Mouse (Mus musculus) myocyte (in vitro differentiated cells): ENCODE measurements at regions not wholly inside any gene's neighbourhood (a gene's known extent, or its start where the extent isn't known, plus 50 kb on each side); places are given as distances from the start of the nearest gene placed in this dataset.

Experiments used
- H3K27me3 ChIP-seq: one replicate; pipeline ENCODE4 v1.6.1; 2011; ENCODE audit not compliant: control insufficient read depth, insufficient read depth, insufficient read length
- H3K36me3 ChIP-seq: one replicate; pipeline ENCODE4 v1.6.1; 2011; ENCODE audit not compliant: control insufficient read depth, insufficient read depth
- H3K4me2 ChIP-seq: one replicate; pipeline ENCODE4 v1.6.1; 2011; ENCODE audit warnings: low read depth, control low read depth
- H3K4me3 ChIP-seq: one replicate; pipeline ENCODE4 v1.5.1; 2011; ENCODE audit warnings: mild to moderate bottlenecking, control low read depth, moderate library complexity
- H3K79me2 ChIP-seq: one replicate; pipeline ENCODE4 v1.6.1; 2011; ENCODE audit not compliant: control insufficient read depth, insufficient read depth
- H3ac ChIP-seq: one replicate; pipeline ENCODE4 v1.6.1; 2011; ENCODE audit not compliant: control insufficient read depth, insufficient read length
- CEBPB ChIP-seq: IDR thresholded peaks from 2 replicates; pipeline ENCODE4 v1.6.1; 2011; ENCODE audit warnings: mild to moderate bottlenecking, moderate library complexity; ENCODE audit not compliant: poor library complexity, insufficient read depth, severe bottlenecking
- E2F4 ChIP-seq: IDR thresholded peaks from one replicate; pipeline ENCODE4 v1.6.1; 2011; ENCODE audit warnings: mild to moderate bottlenecking, control low read depth, moderate library complexity; ENCODE audit not compliant: insufficient read depth
- MAX ChIP-seq: IDR thresholded peaks from one replicate; pipeline ENCODE4 v1.6.1; 2011; ENCODE audit warnings: low read depth, mild to moderate bottlenecking, control low read depth
- MYOD1 ChIP-seq, 3 experiments: IDR thresholded peaks; one replicate each; pipeline ENCODE4 v1.6.1; 2011; ENCODE audit warnings: control low read depth in 2 of 3, low read depth in 2 of 3, mild to moderate bottlenecking in 2 of 3, moderate library complexity in 1 of 3; ENCODE audit not compliant: insufficient read length in 2 of 3, control insufficient read depth in 1 of 3
- MYOG ChIP-seq, 3 experiments: IDR thresholded peaks; one replicate each; pipeline ENCODE4 v1.6.1; 2011; ENCODE audit warnings: control low read depth in 2 of 3, low read depth in 2 of 3, mild to moderate bottlenecking in 2 of 3; ENCODE audit not compliant: insufficient read length in 2 of 3, control insufficient read depth in 1 of 3, insufficient read depth in 1 of 3
- POLR2A ChIP-seq: IDR thresholded peaks from one replicate; pipeline ENCODE4 v1.6.1; 2011; ENCODE audit warnings: low read depth, mild to moderate bottlenecking, control low read depth, moderate library complexity; ENCODE audit not compliant: insufficient read length
- POLR2AphosphoS2 ChIP-seq: IDR thresholded peaks from one replicate; pipeline ENCODE4 v1.6.1; 2011; ENCODE audit warnings: low read depth, control low read depth; ENCODE audit not compliant: insufficient read length
- REST ChIP-seq: IDR thresholded peaks from one replicate; pipeline ENCODE4 v1.6.1; 2011; ENCODE audit warnings: mild to moderate bottlenecking, control low read depth, moderate library complexity; ENCODE audit not compliant: insufficient read depth, insufficient read length
- SRF ChIP-seq: IDR thresholded peaks from one replicate; pipeline ENCODE4 v1.6.1; 2011; ENCODE audit warnings: low read depth; ENCODE audit not compliant: control insufficient read depth, insufficient read length
- TCF12 ChIP-seq: IDR thresholded peaks from one replicate; pipeline ENCODE4 v1.6.1; 2011; ENCODE audit warnings: mild to moderate bottlenecking, control low read depth; ENCODE audit not compliant: poor library complexity, insufficient read depth, severe bottlenecking
- TCF3 ChIP-seq: IDR thresholded peaks from one replicate; pipeline ENCODE4 v1.6.1; 2011; ENCODE audit warnings: low read depth, control low read depth; ENCODE audit not compliant: insufficient read length
- USF1 ChIP-seq: IDR thresholded peaks from one replicate; pipeline ENCODE4 v1.6.1; 2011; ENCODE audit warnings: low read depth, mild to moderate bottlenecking, control low read depth, moderate library complexity

- Histone ChIP-seq H3K36me3 (no peaks in the 10 kb centered on the region), H3K4me3 (no peak overlapping the region), H3K79me2 (no peaks in the 10 kb centered on the region), H3K4me2 (no peak overlapping the region), H3ac (no peak overlapping the region), H3K27me3 (no peaks in the 10 kb centered on the region)
- no peak for TF ChIP-seq TCF12
- no peak for TF ChIP-seq SRF
- no peak for TF ChIP-seq POLR2AphosphoS2
- TF ChIP-seq CEBPB: no peak
- TF ChIP-seq TCF3: no peak
- no peak for TF ChIP-seq MYOD1 (IDR thresholded peaks at IDR 0.05; ENCODE audit: control insufficient read depth in 1 of 3, insufficient read length in 2 of 3, low read depth in 2 of 3)
- no peak for TF ChIP-seq MYOG (IDR thresholded peaks at IDR 0.05; ENCODE audit: control insufficient read depth in 1 of 3, insufficient read depth in 1 of 3, insufficient read length in 2 of 3, low read depth in 2 of 3)
- TF ChIP-seq E2F4: no peak
- no peak for TF ChIP-seq MAX
- TF ChIP-seq USF1: no peak
- no peak for TF ChIP-seq POLR2A
- TF ChIP-seq REST: no peak
Measured at GRCm38 (mm10) chr12:106688156-106688740, 678.2 kb downstream of the Vrk1 start.

- Histone ChIP-seq H3ac (no peak overlapping the region), H3K4me3 (no peak overlapping the region), H3K36me3 (no peaks in the 10 kb centered on the region), H3K4me2 (no peak overlapping the region), H3K27me3 (no peaks in the 10 kb centered on the region), H3K79me2 (no peaks in the 10 kb centered on the region)
- TF ChIP-seq SRF (no peak), TCF12 (no peak), E2F4 (no peak), MAX (no peak), MYOD1 (IDR thresholded peaks at IDR 0.05; ENCODE audit: control insufficient read depth in 1 of 3, insufficient read length in 2 of 3, low read depth in 2 of 3) (no peak), TCF3 (no peak), CEBPB (no peak), POLR2AphosphoS2 (no peak), REST (no peak), USF1 (no peak), MYOG (IDR thresholded peaks at IDR 0.05; ENCODE audit: control insufficient read depth in 1 of 3, insufficient read depth in 1 of 3, insufficient read length in 2 of 3, low read depth in 2 of 3) (no peak), POLR2A (no peak)
Measured at GRCm38 (mm10) chr12:106702958-106703357, 692.9 kb downstream of the Vrk1 start.

GRCm38 (mm10) chr12:106721271-106722009 is 711.4 kb downstream of the Vrk1 start:
- Histone ChIP-seq H3K27me3 (no peaks in the 10 kb centered on the region), H3K4me3 (no peak overlapping the region), H3ac (no peak overlapping the region), H3K36me3 (no peaks in the 10 kb centered on the region), H3K79me2 (no peaks in the 10 kb centered on the region), H3K4me2 (no peak overlapping the region)
- no peak for TF ChIP-seq TCF3
- TF ChIP-seq POLR2A: no peak
- no peak for TF ChIP-seq SRF
- TF ChIP-seq TCF12: no peak
- no peak for TF ChIP-seq MAX
- no peak for TF ChIP-seq USF1
- no peak for TF ChIP-seq E2F4
- no peak for TF ChIP-seq POLR2AphosphoS2
- no peak for TF ChIP-seq MYOG (IDR thresholded peaks at IDR 0.05; ENCODE audit: control insufficient read depth in 1 of 3, insufficient read depth in 1 of 3, insufficient read length in 2 of 3, low read depth in 2 of 3)
- TF ChIP-seq MYOD1 (IDR thresholded peaks at IDR 0.05; ENCODE audit: control insufficient read depth in 1 of 3, insufficient read length in 2 of 3, low read depth in 2 of 3): no peak
- TF ChIP-seq CEBPB: no peak
- no peak for TF ChIP-seq REST

- H3ac ChIP-seq: no peak overlapping the region
- no peaks in the 10 kb centered on the region for H3K27me3 ChIP-seq
- no peak overlapping the region for H3K4me2 ChIP-seq
- H3K4me3 ChIP-seq: no peak overlapping the region
- TF ChIP-seq TCF12: no peak
- TF ChIP-seq USF1: no peak
- no peak for TF ChIP-seq MYOG (IDR thresholded peaks at IDR 0.05; ENCODE audit: control insufficient read depth in 1 of 3, insufficient read depth in 1 of 3, insufficient read length in 2 of 3, low read depth in 2 of 3)
- TF ChIP-seq MAX: no peak
- TF ChIP-seq CEBPB: no peak
- no peak for TF ChIP-seq POLR2AphosphoS2
- no peak for TF ChIP-seq E2F4
- no peak for TF ChIP-seq POLR2A
- TF ChIP-seq REST: no peak
- TF ChIP-seq SRF: no peak
- TF ChIP-seq MYOD1 (IDR thresholded peaks at IDR 0.05; ENCODE audit: control insufficient read depth in 1 of 3, insufficient read length in 2 of 3, low read depth in 2 of 3): no peak
- no peak for TF ChIP-seq TCF3
- H3K79me2 ChIP-seq: no peaks in the 10 kb centered on the region
- no peaks in the 10 kb centered on the region for H3K36me3 ChIP-seq
Measured at GRCm38 (mm10) chr12:106722010-106722362, 712.0 kb downstream of the Vrk1 start.
